Mouse (Mus musculus) adrenal gland, postnatal 14 days (tissue): ENCODE results near the gene D10Wsu102e. TPM values are rescaled to one million over a fixed set of nuclear protein-coding genes. Genes with fewer than 3 reads are reported as not detected.

Experiments used
- DNase-seq: peaks from one replicate; pipeline ENCODE4 v3.0.0; 2021; ENCODE audit warnings: mixed read lengths
- long read RNA-seq, 2 experiments: library from polyadenylated mRNA; stranded (forward); transcript quantifications; one replicate each; pipeline ENCODE4 v2.0.0; 2021
- total RNA-seq: library from RNA; stranded (reverse); gene quantifications from 2 replicates; pipeline ENCODE4 v1.2.3, GENCODE M21; 2021

Gene D10Wsu102e
- 0.63 and 0.94 TPM in 2 replicates for total RNA-seq
- long read RNA-seq, experiment 1, full-length matches to known transcripts, result 17 of 21 reads
- long read RNA-seq, experiment 1, partial matches to known transcripts, result 0 of 21 reads
- long read RNA-seq, experiment 1, other reads (novel, unspliced or antisense), result 4 of 21 reads
- long read RNA-seq, experiment 2, full-length matches to known transcripts, result 6 of 8 reads
- long read RNA-seq, experiment 2, partial matches to known transcripts, result 0 of 8 reads
- long read RNA-seq, experiment 2, other reads (novel, unspliced or antisense), result 2 of 8 reads

- peak; percentile 99 for DNase-seq
Observed at GRCm38 (mm10) chr10:83359956-83360355, at the start of gene D10Wsu102e. Gene D10Wsu102e (plus strand): TSS chr10:83360221.

GRCm38 (mm10) chr10:83310356-83310755 is 49.7 kb upstream of the D10Wsu102e start:
- no peak for DNase-seq

- DNase-seq, result no peak
Observed at GRCm38 (mm10) chr10:83313033-83313432, 47.0 kb upstream of the D10Wsu102e start.

- DNase-seq, result no peak
Observed at GRCm38 (mm10) chr10:83320396-83320795, 39.6 kb upstream of the D10Wsu102e start.

- DNase-seq, result peak; percentile 45
Observed at GRCm38 (mm10) chr10:83320870-83321269, 39.2 kb upstream of the D10Wsu102e start.

DNA sequence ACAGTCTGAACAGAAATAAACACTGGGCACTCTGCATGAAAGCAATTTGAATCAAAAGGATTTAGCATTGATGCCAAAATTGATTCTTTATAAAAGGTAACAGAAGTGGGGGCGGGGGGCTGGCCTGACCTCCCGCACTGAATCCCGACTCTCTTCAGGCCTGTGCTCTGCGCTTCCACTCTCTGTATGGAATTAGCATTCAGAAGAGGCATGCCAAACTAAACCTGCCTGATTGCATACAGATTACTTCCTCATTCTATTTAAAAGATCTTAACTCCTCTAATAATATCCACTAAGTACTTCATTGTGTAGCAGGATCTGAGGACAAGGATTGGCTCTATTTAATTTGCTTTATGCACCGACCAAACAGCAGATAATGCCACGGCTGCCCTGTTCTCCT is 38.5 kb upstream of the D10Wsu102e start:
- DNase-seq, result no peak

DNA sequence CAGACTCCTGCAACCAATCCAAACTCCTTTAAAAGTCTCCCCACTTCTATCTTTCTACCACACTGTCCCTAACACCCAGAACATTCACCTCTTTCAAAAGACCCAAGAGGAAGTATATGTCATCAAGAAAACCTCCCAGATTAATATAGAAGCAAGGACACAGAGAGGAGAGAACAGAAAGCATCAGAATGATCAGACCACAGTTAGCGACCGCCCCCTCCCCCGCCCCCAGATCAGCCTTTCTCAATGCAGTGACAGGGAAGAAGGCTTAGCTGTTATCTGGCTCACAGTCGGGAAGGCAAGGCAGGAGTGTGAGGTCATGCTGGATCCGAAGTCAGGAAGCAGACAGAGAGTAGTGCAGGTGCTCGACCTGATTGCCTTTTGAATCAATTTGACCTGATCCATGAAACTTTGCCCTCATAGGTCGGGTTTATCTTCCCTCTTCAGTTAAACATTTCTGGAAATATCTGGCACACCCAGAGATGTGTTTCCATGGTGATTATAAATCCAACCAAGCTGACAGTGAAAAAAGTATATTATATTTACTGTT is 37.4 kb upstream of the D10Wsu102e start:
- no peak for DNase-seq

- DNase-seq, result no peak
Observed at GRCm38 (mm10) chr10:83324871-83325270, 35.1 kb upstream of the D10Wsu102e start.

DNA sequence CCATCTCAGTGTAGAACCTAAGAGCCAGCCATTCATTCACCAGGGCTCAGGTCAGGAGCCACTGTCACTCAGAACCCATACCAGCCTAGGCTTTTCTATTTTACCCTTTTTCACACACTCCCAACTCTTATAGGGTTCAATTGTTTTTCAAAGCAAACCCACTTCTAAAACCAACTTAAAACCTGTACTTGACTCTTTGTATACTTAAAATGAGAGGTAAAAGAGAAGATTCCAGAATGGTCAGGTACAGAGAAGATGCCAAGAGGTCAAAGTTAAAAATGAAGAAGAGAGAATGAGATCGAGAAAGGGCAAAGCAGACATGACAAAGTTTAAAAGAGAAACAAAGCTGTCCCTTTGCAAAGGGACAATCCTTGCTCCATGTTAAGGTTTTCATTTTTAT is 34.1 kb upstream of the D10Wsu102e start:
- DNase-seq, result no peak

DNA sequence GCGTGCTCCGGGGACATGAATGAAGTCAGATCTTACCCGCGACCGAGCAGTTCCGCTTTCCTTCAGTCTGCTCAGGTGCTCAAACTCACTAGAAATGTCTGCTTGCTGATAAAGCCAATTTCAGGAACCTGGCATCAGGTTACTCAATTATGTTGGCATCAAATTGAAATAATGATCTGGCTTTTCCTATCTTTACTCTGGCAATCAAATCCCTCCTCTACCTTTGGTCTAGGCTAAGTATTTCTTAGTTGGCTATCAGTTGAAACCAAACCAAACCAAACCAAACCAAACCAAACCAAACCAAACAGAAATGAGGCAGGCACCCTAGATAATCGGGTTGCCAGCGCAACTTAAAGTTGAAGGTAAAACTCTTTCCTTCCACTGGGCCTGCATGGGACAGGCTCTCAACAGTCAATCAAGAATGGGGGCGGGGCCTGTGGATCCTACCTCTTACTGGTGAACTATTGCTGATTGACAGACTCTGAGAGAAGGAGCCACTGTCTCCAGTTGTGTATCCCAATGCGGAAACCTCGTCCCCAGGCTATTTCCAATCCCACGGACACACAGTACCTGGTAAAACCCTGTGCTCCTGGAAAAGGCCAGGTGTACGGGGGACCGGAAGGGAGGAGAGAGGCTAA is 33.3 kb upstream of the D10Wsu102e start:
- no peak for DNase-seq

DNA sequence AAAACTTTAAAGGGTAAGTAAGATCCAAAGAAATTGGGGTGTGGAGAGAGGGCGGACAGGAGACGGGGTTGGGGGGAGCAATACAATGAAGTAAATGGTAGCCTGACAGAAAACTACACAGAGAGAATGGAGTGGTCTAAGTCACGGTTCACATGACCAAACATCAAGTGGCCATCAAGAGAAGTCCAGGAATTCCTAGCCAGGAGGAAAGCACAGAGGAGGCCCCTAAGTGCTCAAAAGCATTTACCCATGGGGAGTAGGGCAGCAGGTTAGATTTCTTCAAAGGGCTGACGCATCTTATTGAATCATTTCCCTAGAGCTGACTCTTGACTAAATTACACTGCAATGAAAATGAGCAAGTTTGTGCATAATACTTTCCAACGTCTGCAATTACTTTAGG is 31.2 kb upstream of the D10Wsu102e start:
- no peak for DNase-seq

DNA sequence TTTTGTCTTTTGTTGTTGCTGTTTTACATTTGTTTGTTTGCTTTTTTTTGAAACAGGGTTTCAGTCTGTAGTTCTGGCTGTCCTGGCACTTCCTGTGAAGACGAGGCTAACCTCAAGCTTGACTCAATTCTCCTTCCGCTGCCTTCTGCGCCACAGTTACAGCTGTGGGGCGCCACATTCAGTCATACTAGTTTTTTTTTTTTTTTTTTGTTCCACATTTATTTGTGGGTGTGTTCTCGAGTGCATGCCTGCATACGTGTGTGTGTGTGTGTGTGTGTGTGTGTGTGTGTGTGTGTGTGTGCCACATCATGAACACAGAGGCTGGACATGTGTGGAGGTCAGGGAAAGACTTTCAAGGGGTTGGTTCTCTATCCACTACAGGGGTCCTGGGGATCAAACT is 29.7 kb upstream of the D10Wsu102e start:
- no peak for DNase-seq

DNA sequence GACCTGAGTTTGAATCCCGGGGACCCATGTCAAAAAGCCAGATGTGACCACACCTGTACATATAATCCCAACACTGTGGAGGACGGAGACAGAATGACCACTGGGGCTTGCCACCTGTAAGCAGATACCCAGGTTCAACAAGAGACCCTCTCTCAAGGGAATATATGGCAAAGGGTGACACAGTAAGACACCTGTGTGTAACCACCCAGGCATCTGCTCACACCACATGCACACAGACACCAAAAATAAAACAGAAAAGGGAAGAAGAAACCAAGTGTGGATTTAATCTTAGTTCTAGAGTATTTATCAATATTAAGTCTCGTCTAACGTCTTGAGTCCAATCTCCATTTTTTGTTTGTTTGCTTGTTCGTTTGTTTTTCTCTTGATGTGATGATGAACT is 28.2 kb upstream of the D10Wsu102e start:
- DNase-seq, result no peak

DNA sequence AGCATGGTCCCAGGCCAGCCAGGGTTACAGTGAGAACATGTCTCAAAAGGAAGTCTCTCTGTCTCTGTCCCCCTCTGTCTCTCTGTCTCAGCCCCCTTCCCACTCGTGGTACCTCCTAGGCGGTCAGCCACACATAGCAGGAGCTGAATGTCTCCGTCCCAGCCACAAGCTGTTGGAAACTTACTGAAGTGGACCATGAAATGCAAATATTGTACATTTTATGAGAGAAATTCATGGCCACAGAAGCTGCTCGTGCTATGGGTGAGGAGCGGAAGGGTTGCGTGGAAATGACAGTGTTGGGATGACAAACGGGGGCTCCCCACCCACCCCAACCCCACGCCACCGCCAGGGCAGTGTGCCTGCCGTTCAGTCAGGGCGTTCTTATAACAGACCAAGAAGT is 27.4 kb upstream of the D10Wsu102e start:
- no peak for DNase-seq

GRCm38 (mm10) chr10:83336336-83336735 is 23.7 kb upstream of the D10Wsu102e start:
- no peak for DNase-seq

DNA sequence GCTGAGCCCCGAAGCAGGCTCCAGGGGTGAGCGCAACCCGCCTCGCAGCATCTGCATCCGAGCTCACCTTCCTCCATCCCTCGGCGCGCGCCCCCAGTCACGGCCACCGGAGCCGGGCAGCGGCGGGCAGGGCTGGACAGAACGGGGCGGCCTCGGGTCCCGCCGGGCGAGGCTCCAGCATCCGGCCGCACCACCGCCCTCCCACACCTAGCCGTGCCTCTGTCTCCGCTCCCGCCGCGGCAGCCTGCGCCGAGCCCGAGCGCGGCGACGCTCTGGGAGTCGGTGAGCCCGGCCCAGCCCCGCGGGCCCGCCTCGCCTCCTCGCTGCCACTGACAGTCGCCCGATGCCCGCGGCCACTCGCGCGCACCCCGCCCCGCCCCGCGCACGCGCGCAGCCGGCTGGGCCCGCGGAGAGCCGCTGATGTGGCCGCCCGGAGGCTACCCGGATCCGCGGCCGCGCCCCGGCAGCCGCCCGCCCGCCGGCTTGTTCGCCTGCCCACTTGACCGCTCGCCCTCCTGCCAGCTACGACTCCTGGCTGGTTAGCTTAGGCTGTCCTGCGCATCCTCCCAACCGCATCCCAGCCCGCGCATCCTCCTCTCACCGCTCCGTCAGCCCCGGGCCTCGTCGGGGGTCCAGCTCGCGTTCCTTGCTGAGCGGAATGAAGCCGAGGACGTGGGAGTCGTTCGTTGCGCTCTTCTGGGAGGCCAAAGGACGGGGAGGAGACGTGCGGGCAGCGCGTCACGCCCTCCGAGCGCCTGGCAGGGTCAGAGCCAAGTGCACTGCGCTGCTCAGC is 22.7 kb upstream of the D10Wsu102e start, which contains the start of gene Slc41a2:
Slc41a2 (minus strand) TSS at position 724 of the 793 bp plus-strand sequence.
- peak; percentile 83 for DNase-seq

GRCm38 (mm10) chr10:83337971-83338598 is 21.9 kb upstream of the D10Wsu102e start:
- DNase-seq, result no peak

DNA sequence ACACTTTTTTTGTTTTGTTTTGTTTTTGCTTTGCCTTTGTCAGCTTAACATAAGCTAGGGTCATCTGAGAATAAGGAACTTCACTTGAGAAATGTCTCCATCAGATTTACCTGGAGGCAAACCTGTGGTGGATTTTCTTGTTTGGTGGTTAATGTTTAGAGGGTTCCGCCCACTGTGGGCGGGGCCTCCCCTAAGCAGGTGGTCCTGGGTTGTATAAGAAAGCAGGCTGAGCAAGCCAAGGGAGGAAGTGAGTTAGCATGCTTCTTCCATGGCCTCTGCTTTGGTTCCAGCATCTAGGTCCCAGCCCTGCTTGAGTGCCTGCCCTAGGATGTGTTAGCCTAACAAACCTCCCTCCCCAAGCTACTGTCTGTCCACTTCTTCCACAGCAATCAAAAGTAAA is 18.8 kb upstream of the D10Wsu102e start:
- DNase-seq, result no peak

GRCm38 (mm10) chr10:83343171-83343570 is 16.9 kb upstream of the D10Wsu102e start:
- peak; percentile 78 for DNase-seq

DNA sequence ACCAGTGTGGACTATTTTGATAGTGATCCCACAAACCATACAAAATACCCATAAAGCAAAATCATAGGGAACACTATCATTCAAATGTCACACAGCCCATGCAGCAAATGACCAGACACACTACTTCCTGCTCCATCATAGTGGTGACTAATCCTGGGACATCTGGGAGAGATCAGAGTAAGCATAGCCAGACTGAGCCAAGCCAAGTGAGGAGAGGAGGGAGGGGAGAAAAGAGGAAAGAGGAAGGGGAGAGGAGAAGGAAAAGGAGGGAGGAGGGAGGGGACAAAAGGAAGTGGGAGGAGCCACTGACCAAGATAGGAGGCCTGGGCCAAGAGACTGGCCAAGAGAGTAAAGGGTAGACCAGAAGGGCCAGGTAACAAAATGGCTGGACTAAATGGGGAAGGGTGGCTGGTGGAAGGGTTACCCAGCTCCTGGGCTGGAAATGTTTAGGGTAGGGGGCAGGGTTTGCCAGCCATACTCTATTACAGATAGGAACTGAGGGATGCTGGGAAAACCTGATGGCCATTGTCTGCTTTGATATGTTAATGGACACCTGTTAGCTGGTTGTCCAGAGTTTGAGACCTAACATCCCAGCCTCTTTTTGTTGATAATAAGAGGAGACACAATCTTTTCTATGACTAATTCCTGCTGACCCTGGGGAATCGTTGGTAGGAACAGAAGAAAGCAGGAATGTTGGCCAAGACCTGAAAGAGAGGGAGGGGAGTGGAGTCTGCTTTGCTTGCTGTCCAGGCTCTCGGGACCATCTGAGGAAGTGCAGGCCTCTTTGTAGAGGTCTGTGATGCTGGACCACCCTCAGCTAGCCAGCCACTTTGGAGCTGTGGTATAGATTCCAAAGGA is 16.0 kb upstream of the D10Wsu102e start:
- DNase-seq, result no peak

- no peak for DNase-seq
Observed at GRCm38 (mm10) chr10:83345693-83346358, 14.2 kb upstream of the D10Wsu102e start.
